In the genomic region with DNA sequence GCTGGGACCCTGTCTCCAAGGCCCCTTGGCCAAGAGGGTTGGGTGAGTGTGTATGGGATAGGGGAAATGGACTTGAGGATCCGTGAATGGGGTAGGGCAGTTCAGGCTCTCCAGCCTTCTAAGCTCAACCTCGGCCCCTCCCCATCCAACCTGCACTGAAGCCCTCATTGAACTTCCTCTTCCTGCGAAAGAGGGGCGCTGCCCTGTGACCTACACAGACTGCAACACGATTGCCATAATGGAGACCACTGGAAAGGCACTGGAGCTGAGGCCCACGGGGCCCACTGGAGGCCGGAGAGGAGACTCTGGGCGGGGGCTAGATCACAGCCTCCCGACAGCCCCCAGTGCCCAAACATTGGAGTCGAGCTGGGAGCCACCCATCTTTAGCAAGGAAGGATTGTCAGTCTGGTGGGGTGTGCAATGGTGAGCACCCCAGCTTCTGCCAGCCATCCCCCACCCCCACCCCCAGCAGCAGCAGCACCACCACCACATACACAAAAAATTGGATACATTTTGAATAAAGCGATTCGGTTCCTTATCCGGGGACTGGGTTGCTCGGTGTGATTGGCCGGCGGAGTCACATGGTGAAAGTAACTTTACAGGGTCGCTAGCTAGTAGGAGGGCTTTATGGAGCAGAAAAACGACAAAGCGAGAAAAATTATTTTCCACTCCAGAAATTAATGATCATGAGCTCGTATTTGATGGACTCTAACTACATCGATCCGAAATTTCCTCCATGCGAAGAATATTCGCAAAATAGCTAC, we compare ENCODE assay signal across 9 mouse cellular contexts. TPM values are rescaled to one million over a fixed set of nuclear protein-coding genes. Genes with fewer than 3 reads are reported as not detected.
DNase-seq lines count a peak whose midpoint lies in the region; ATAC-seq lines count a peak whose summit lies in the region.
"Had no signal": no experiment of that assay in that cellular context is flagged by ENCODE, and none has a peak within 500 bp of the region (broad histone marks: within the 10 kb centered on the region; RNA-seq: fewer than 3 reads in every experiment).

No protein-coding gene starts in this region.

- H3K9ac ChIP-seq in kidney, embryonic 14.5 days (ENCODE audit: low read depth, low read length): peak overlapping the region; percentile 65
- peak overlapping the region; percentile 56 for H3K9ac ChIP-seq in hindbrain, embryonic 15.5 days
- H3K9ac ChIP-seq in neural tube, embryonic 11.5 days (ENCODE audit: low read length): peak overlapping the region; percentile 95

- peak overlapping the region; percentile 74 for H3K4me2 ChIP-seq in kidney, embryonic 14.5 days (replicated peaks; ENCODE audit: low read depth, low read length)
- peak overlapping the region; percentile 56 for H3K4me2 ChIP-seq in hindbrain, embryonic 15.5 days
- peak overlapping the region; percentile 99 for H3K4me2 ChIP-seq in neural tube, embryonic 11.5 days (ENCODE audit: low read depth)

- peaks cover 6% of the 10 kb centered on the region; the same call in 1 of the 2 replicates for H3K27me3 ChIP-seq in kidney, embryonic 14.5 days (ENCODE audit: control insufficient read depth, insufficient read depth, low read length)
- peaks cover 71% of the 10 kb centered on the region for H3K27me3 ChIP-seq in hindbrain, embryonic 15.5 days
- no peaks in the 10 kb centered on the region for H3K27me3 ChIP-seq in neural tube, embryonic 11.5 days (ENCODE audit: control insufficient read depth, insufficient read depth, low read length)

- no peak for DNase-seq in kidney, adult 11 months
- DNase-seq in adrenal gland, postnatal 14 days: peak; percentile 79
- DNase-seq in neural tube, embryonic 11.5 days (ENCODE audit: low spot score): peak; percentile 67
- DNase-seq in spleen, adult 18-20 months: no peak
- DNase-seq in urinary bladder, postnatal 10 days (ENCODE audit: low spot score): no peak
- DNase-seq in gastrocnemius, postnatal 10 days: no peak

- H3K4me3 ChIP-seq in kidney, embryonic 14.5 days (ENCODE audit: low read length): peak overlapping the region; percentile 46
- peak overlapping the region; percentile 47 for H3K4me3 ChIP-seq in hindbrain, embryonic 15.5 days
- H3K4me3 ChIP-seq in neural tube, embryonic 11.5 days (ENCODE audit: low read depth, low read length): peak overlapping the region; percentile 64
- H3K4me3 ChIP-seq: left cerebral cortex, adult 2 months had no signal

- H3K9me3 ChIP-seq in kidney, embryonic 14.5 days (ENCODE audit: control insufficient read depth, low read length): no peaks in the 10 kb centered on the region
- no peaks in the 10 kb centered on the region for H3K9me3 ChIP-seq in hindbrain, embryonic 15.5 days
- no peaks in the 10 kb centered on the region for H3K9me3 ChIP-seq in neural tube, embryonic 11.5 days (ENCODE audit: control insufficient read depth, low read length)

- H3K27ac ChIP-seq in kidney, embryonic 14.5 days (ENCODE audit: low read depth, low read length): peak overlapping the region; percentile 90; the same call in 1 of the 2 replicates
- H3K27ac ChIP-seq in hindbrain, embryonic 15.5 days (replicated peaks): peak overlapping the region; percentile 87
- H3K27ac ChIP-seq in neural tube, embryonic 11.5 days (ENCODE audit: low read depth, low read length): peak overlapping the region; percentile 99
- H3K27ac ChIP-seq: left cerebral cortex, adult 2 months had no signal

- WGBS in kidney, embryonic 14.5 days: 5% methylated on average over 24 of the region's 24 CpGs
- WGBS in hindbrain, embryonic 15.5 days: under 1% methylated on average over 24 of the region's 24 CpGs
- 1% methylated on average over 24 of the region's 24 CpGs for WGBS in neural tube, embryonic 11.5 days

- peaks cover 60% of the 10 kb centered on the region for H3K4me1 ChIP-seq in kidney, embryonic 14.5 days (ENCODE audit: control insufficient read depth, insufficient read depth, low read length)
- H3K4me1 ChIP-seq in hindbrain, embryonic 15.5 days (replicated peaks): peaks cover 6% of the 10 kb centered on the region
- peaks cover 59% of the 10 kb centered on the region for H3K4me1 ChIP-seq in neural tube, embryonic 11.5 days (ENCODE audit: control insufficient read depth, insufficient read depth, low read length)

- peak; percentile 19; the same call in 1 of the 2 replicates for ATAC-seq in kidney, embryonic 14.5 days (ENCODE audit: low FRiP score, low TSS enrichment)
- ATAC-seq in hindbrain, embryonic 15.5 days (ENCODE audit: low FRiP score, low read depth): peak; percentile 75
- ATAC-seq in neural tube, embryonic 11.5 days (ENCODE audit: insufficient read depth, low FRiP score, low TSS enrichment): no peak

- no peaks in the 10 kb centered on the region for H3K36me3 ChIP-seq in kidney, embryonic 14.5 days (ENCODE audit: control insufficient read depth, insufficient read depth, low read length)
- H3K36me3 ChIP-seq in hindbrain, embryonic 15.5 days: no peaks in the 10 kb centered on the region
- no peaks in the 10 kb centered on the region for H3K36me3 ChIP-seq in neural tube, embryonic 11.5 days (ENCODE audit: control insufficient read depth, insufficient read depth, low read length)

RNA-seq across cellular contexts. Expression of gene Hoxc4, which starts 15.5 kb away (rescaled TPM):
- 7.4 and 8.6 TPM in 2 replicates for polyA plus RNA-seq in kidney, embryonic 14.5 days (2014; fragmentation: Nextera tagmentation; extraction: Ambion mirVana)
- 6.8 and 7.7 TPM in 2 replicates for total RNA-seq in adrenal gland, postnatal 14 days (2021)
- 56.8 and 63.8 TPM in 2 replicates for polyA plus RNA-seq in hindbrain, embryonic 15.5 days (2015; fragmentation: Nextera tagmentation; extraction: Ambion mirVana)
- 62.6 and 67.3 TPM in 2 replicates for polyA plus RNA-seq in neural tube, embryonic 11.5 days (2014; fragmentation: Nextera tagmentation; extraction: Ambion mirVana)
- total RNA-seq in gastrocnemius, postnatal 10 days (2021): 1 to 10 TPM; 5.3 to 6.3 TPM
- total RNA-seq: left cerebral cortex, adult 2 months had no signal

RNA-seq across cellular contexts. Expression of gene Hoxc6, which starts 36.2 kb away (rescaled TPM):
- polyA plus RNA-seq in kidney, embryonic 14.5 days (2014; fragmentation: Nextera tagmentation; extraction: Ambion mirVana): 12.3 and 16.1 TPM in 2 replicates
- 37.4 and 43.2 TPM in 2 replicates for total RNA-seq in adrenal gland, postnatal 14 days (2021)
- polyA plus RNA-seq in hindbrain, embryonic 15.5 days (2015; fragmentation: Nextera tagmentation; extraction: Ambion mirVana): 7.4 and 13.1 TPM in 2 replicates
- 95.9 and 96.4 TPM in 2 replicates for polyA plus RNA-seq in neural tube, embryonic 11.5 days (2014; fragmentation: Nextera tagmentation; extraction: Ambion mirVana)
- total RNA-seq in gastrocnemius, postnatal 10 days (2021): 10 to 100 TPM in 1 of 2 experiments, 1 to 10 TPM in 1; 5.1 to 10.0 TPM
- total RNA-seq: left cerebral cortex, adult 2 months had no signal

RNA-seq across cellular contexts. Expression of gene Hoxc8, which starts 43.8 kb away (rescaled TPM):
- polyA plus RNA-seq in kidney, embryonic 14.5 days (2014; fragmentation: Nextera tagmentation; extraction: Ambion mirVana): 12.6 and 13.8 TPM in 2 replicates
- 19.2 and 20.1 TPM in 2 replicates for total RNA-seq in adrenal gland, postnatal 14 days (2021)
- polyA plus RNA-seq in hindbrain, embryonic 15.5 days (2015; fragmentation: Nextera tagmentation; extraction: Ambion mirVana): 2.3 and 16.6 TPM in 2 replicates
- 63.7 and 67.1 TPM in 2 replicates for polyA plus RNA-seq in neural tube, embryonic 11.5 days (2014; fragmentation: Nextera tagmentation; extraction: Ambion mirVana)
- 1 to 10 TPM; 1.8 to 2.8 TPM for total RNA-seq in gastrocnemius, postnatal 10 days (2021)
- total RNA-seq: left cerebral cortex, adult 2 months had no signal

RNA-seq across cellular contexts. Expression of gene Hoxc9, which starts 58.0 kb away (rescaled TPM):
- 10.3 and 10.7 TPM in 2 replicates for polyA plus RNA-seq in kidney, embryonic 14.5 days (2014; fragmentation: Nextera tagmentation; extraction: Ambion mirVana)
- total RNA-seq in adrenal gland, postnatal 14 days (2021): 1.8 and 2.1 TPM in 2 replicates
- polyA plus RNA-seq in hindbrain, embryonic 15.5 days (2015; fragmentation: Nextera tagmentation; extraction: Ambion mirVana): 0.30 TPM in 1 of 2 replicates, not detected in the other
- 36.1 and 40.0 TPM in 2 replicates for polyA plus RNA-seq in neural tube, embryonic 11.5 days (2014; fragmentation: Nextera tagmentation; extraction: Ambion mirVana)
- 1 to 10 TPM; 6.5 to 8.2 TPM for total RNA-seq in gastrocnemius, postnatal 10 days (2021)
- total RNA-seq: left cerebral cortex, adult 2 months had no signal

Comparison
In these comparisons a context has a peak if more than half of its experiments do, and no peak if none do; other contexts are left out.
1. DNase-seq: peak in adrenal gland, postnatal 14 days (single experiment) and neural tube, embryonic 11.5 days (single experiment); none in kidney, adult 11 months (single experiment), spleen, adult 18-20 months (0 of 2), urinary bladder, postnatal 10 days (single experiment) and gastrocnemius, postnatal 10 days (single experiment).
2. Peak in every context shown above with its lines, with median percentiles within 50 percentile points of each other: H3K27ac ChIP-seq, H3K4me2 ChIP-seq, H3K4me3 ChIP-seq and H3K9ac ChIP-seq.